Mouse (Mus musculus) lung, adult 2 months (tissue): Measurements from ENCODE around the gene Cd5. TPM values are rescaled to one million over a fixed set of nuclear protein-coding genes. Genes with fewer than 3 reads are reported as not detected.

Experiments
- DNase-seq: peaks from one replicate; pipeline ENCODE4 v3.0.0; 2022
- H3K4me1 ChIP-seq: fragments of 200-500 bp; 2 replicates; pipeline ENCODE4 v1.6.1; 2011; ENCODE audit warnings: low read length; ENCODE audit not compliant: control insufficient read depth, insufficient read depth
- H3K4me3 ChIP-seq: fragments of 200-500 bp; replicated peaks from 2 replicates; pipeline ENCODE3; 2011; ENCODE audit warnings: low read depth, mild to moderate bottlenecking, control low read depth, low read length; ENCODE audit errors: extremely low read depth
- CTCF ChIP-seq: fragments of 200-500 bp; IDR thresholded peaks from 2 replicates; pipeline ENCODE4 v1.5.1; 2011; ENCODE audit warnings: mild to moderate bottlenecking, low read length, control low read depth; ENCODE audit not compliant: insufficient read depth
- POLR2A ChIP-seq: fragments of 200-500 bp; IDR thresholded peaks from 2 replicates; pipeline ENCODE4 v1.6.1; 2011; ENCODE audit warnings: low read depth, mild to moderate bottlenecking, control low read depth, low read length, borderline replicate concordance; ENCODE audit errors: extremely low read depth
- WGBS: fragments of 180-500 bp; shearing (Covaris S2); methylation state at CpG from one replicate; pipeline ENCODE4 v1.1.7; 2018; 5-methylcytosine and 5-hydroxymethylcytosine counted together
- polyA plus RNA-seq: library from polyadenylated mRNA; depleted of rRNA; stranded (reverse); fragments of >200 nt; gene quantifications from 2 replicates; pipeline ENCODE4 v1.2.3, GENCODE M21; 2012; rRNA removed

Gene Cd5
- polyA plus RNA-seq, 1 experiment: 4.4 TPM

- no peak for TF ChIP-seq CTCF
- no peak for TF ChIP-seq POLR2A
- WGBS: 38% methylated on average over 4 of the region's 4 CpGs
- DNase-seq: no peak
- H3K4me1 ChIP-seq: no peaks in the 10 kb centered on the region
- no peak overlapping the region for H3K4me3 ChIP-seq
Measured at GRCm38 (mm10) chr19:10681571-10681970, 57.2 kb downstream of the Cd5 start.

DNA sequence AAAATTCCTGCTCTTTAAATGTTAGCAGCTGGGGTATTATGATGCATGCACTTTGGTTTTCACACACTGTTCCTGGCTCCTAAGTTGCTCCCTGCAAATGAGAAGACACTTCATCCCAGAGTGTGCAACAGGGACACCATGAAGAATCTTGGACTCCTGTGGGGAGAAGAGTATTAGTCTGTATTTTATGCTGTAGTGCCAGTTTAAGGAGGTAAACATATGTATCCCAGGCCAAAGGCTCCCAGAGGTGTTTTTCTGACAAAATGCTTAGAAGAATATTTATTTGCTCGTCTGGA is 60.1 kb downstream of the Cd5 start:
- TF ChIP-seq POLR2A: no peak
- TF ChIP-seq CTCF: no peak
- Histone ChIP-seq H3K4me1 (no peaks in the 10 kb centered on the region), H3K4me3 (no peak overlapping the region)
- WGBS: 69% methylated on average over 1 of the region's 1 CpGs
- DNase-seq: no peak

- Histone ChIP-seq H3K4me1 (no peaks in the 10 kb centered on the region), H3K4me3 (no peak within 1 kb of the TSS)
- peak; percentile 85 for DNase-seq
- WGBS: 21% methylated on average over 6 of the region's 6 CpGs
- peak; percentile 98 for TF ChIP-seq CTCF
- TF ChIP-seq POLR2A: no peak
Measured at GRCm38 (mm10) chr19:10677915-10678771, 60.7 kb downstream of the Cd5 start, which contains the start of gene Pga5. Pga5 (minus strand) TSS chr19:10678071.

DNA sequence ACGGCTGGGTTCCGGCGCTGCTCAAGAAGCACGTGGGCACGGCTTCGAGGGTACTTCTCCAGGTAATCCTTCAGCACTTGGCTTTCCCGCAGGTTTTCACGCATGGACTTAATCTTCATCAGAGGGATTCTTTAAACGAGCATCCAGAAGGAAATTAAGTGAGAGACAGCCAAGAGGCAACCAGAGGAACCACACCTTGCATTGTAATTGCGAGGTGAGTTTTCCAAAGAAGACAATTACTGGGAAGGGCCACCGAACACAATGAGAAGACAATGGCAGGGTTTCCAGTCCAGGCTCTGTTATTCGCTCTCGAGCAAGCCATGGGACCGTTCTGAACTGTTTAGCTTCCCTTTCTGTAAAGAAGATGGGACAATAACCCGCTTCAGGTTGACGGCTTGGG is 62.1 kb downstream of the Cd5 start:
- TF ChIP-seq POLR2A: no peak
- no peak overlapping the region for H3K4me3 ChIP-seq
- 70% methylated on average over 16 of the region's 16 CpGs for whole genome bisulfite sequencing

DNA sequence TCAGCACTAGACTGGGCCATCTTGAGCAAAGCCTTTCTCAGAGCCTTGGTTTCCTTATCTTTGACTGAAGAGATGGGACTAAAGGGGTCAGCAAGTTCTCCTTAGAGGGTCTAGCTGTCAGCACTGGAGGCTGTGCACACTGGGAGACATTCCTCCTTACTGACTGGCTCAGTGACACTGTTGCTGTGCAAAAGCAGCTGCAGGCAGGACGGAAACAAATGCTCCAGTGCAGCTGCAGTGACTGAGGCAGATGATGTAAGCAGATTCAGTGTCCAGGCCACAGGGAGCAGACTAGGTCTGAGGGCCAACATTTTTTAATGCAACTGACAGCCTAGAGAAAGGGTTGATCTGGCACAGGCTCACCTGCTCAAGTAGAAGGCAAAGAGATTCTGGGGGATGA is 65.5 kb downstream of the Cd5 start:
- no peak for DNase-seq
- no peak overlapping the region for H3K4me3 ChIP-seq
- no peak for TF ChIP-seq POLR2A
- no peak for TF ChIP-seq CTCF
- H3K4me1 ChIP-seq: no peaks in the 10 kb centered on the region
- WGBS: 67% methylated on average over 1 of the region's 1 CpGs

More for the DNA sequence above, 62.1 kb downstream of the Cd5 start:
- H3K4me1 ChIP-seq: no peaks in the 10 kb centered on the region
- no peak for DNase-seq

- no peaks in the 10 kb centered on the region for H3K4me1 ChIP-seq
- 65% methylated on average over 9 of the region's 9 CpGs for WGBS
- no peak for DNase-seq
- no peak overlapping the region for H3K4me3 ChIP-seq
- TF ChIP-seq POLR2A: no peak
- TF ChIP-seq CTCF: no peak
Measured at GRCm38 (mm10) chr19:10671854-10672417, 66.9 kb downstream of the Cd5 start.

GRCm38 (mm10) chr19:10671319-10671718 is 67.5 kb downstream of the Cd5 start:
- 83% methylated on average over 4 of the region's 4 CpGs for WGBS
- no peak for DNase-seq
- no peaks in the 10 kb centered on the region for H3K4me1 ChIP-seq
- no peak overlapping the region for H3K4me3 ChIP-seq
- TF ChIP-seq CTCF: no peak
- no peak for TF ChIP-seq POLR2A

Other genes starting within 250 kb of the Cd5 start
- 30.3 and 41.1 TPM in 2 replicates for gene Cpsf7, start 213.7 kb downstream of the Cd5 start, polyA plus RNA-seq
- 16.2 and 23.0 TPM in 2 replicates for gene Sdhaf2, start 212.9 kb downstream of the Cd5 start, polyA plus RNA-seq
- gene Tmem216, start 182.8 kb downstream of the Cd5 start, polyA plus RNA-seq: 18.8 and 28.6 TPM in 2 replicates
- gene Cyb561a3, start 161.8 kb downstream of the Cd5 start, polyA plus RNA-seq: 88.4 and 113 TPM in 2 replicates
- 8.5 and 11.1 TPM in 2 replicates for gene Tmem138, start 161.6 kb downstream of the Cd5 start, polyA plus RNA-seq
- 83.7 and 127 TPM in 2 replicates for gene Ddb1, start 133.7 kb downstream of the Cd5 start, polyA plus RNA-seq
- gene Tkfc, start 133.3 kb downstream of the Cd5 start, polyA plus RNA-seq: 8.0 and 9.8 TPM in 2 replicates
- 0.14 and 0.16 TPM in 2 replicates for gene Vwce, start 104.8 kb downstream of the Cd5 start, polyA plus RNA-seq
- gene Pga5, start 60.9 kb downstream of the Cd5 start, polyA plus RNA-seq: not detected in 2 replicates
- gene Vps37c, start 50.3 kb downstream of the Cd5 start, polyA plus RNA-seq: 33.0 and 39.3 TPM in 2 replicates
- gene Cd6, start 91.1 kb upstream of the Cd5 start, polyA plus RNA-seq: 2.8 and 3.5 TPM in 2 replicates
- 33.3 and 42.0 TPM in 2 replicates for gene Slc15a3, start 100.7 kb upstream of the Cd5 start, polyA plus RNA-seq
- gene Tmem132a, start 130.9 kb upstream of the Cd5 start, polyA plus RNA-seq: 22.4 and 23.5 TPM in 2 replicates
- gene Tmem109, start 143.0 kb upstream of the Cd5 start, polyA plus RNA-seq: 206 and 278 TPM in 2 replicates
- gene Prpf19, start 156.2 kb upstream of the Cd5 start, polyA plus RNA-seq: 159 and 186 TPM in 2 replicates
- gene Zp1, start 181.6 kb upstream of the Cd5 start, polyA plus RNA-seq: 0.21 and 0.33 TPM in 2 replicates
- 4.8 and 6.6 TPM in 2 replicates for gene Ptgdr2, start 198.2 kb upstream of the Cd5 start, polyA plus RNA-seq
- 3.9 and 4.7 TPM in 2 replicates for gene Ccdc86, start 210.3 kb upstream of the Cd5 start, polyA plus RNA-seq
- gene Ms4a10, start 235.7 kb upstream of the Cd5 start, polyA plus RNA-seq: not detected in 2 replicates